Mouse (Mus musculus): ENCODE results near the gene Tnpo1.
A peak's percentile ranks its signal among the peaks of the same experiment; 100 is the strongest.

Tnpo1 gene

DNA sequence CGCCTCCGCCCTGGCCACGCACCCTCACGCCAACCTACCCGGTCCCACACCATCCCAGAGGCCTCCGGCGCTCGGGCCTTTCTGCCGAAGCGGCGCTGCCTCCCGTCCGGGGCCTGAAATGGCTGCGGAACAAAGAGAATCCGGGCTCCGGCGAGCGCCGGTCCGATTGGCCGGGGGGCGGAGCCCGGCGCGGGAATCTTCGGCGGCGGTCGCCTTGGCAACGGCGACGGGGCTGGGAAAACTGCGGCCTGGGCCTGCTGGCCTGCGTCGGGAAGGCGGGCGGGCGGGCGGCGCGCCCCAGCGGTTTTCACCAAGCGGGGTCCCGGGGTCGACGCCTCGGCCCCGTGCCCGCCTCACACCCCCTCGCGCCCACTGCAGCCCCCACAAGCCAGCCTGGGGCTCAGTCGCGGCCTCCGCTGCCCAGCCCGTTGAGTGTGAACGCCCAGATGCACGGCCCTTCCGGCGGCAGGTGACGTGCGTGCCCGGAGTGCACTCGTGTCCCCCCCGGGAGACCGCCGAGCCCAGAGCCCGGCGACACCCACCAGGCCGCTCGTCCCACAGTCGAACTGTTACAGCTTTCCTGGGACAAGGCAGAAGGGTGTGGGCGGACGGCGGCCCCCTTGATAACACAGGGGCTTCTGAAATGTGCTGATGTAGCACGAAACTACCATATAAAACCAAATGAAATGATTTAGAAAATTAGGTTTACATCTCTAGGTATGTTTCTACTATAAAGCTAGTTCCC is at the start of gene Tnpo1:
Gene Tnpo1 (minus strand): TSS at position 172 of the 745 bp plus-strand sequence.
- DNase-seq (ENCODE audit: low read depth): peak; percentile 82

DNA sequence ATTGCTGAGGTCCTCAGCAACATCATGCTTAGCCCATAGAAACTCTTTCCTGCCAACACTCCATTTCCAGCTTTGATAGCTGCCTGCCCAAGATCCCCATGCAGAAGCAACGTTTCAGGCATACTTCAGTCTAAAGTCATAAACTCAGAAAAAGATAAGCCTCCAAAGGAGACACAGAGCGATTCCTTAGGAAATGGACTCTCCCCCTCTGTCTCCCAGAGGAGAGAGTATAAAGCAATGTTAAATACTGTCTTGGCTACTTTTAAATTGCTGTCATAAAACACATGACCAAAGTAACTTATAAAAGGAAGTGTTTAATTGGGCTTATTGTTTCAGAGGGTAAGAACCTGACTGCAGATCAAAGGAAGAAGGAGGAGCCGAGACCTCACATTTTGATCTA is 45.9 kb upstream of the Tnpo1 start:
- no peak for DNase-seq (ENCODE audit: low read depth)

GRCm38 (mm10) chr13:98971641-98972040 is 45.5 kb upstream of the Tnpo1 start:
- no peak for DNase-seq (ENCODE audit: low read depth)

DNA sequence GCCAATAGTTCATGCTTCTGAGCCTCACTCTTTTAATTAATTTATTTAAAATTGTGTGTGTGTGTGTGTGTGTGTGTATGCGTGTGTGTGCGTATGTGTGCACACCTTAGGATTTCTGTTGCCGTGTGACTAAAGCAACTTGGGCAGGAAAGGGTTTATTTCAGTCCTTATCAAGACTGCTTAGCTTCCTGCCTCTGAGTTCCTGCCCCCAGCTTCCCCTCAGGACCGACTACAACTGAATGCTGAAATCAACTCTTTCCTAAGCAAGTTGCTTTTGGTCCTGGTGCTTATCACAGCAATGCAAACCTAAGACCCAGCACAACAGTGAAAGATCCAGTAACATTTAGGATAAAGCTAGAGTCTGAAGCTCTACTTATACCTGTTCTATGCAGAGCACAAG is 42.3 kb upstream of the Tnpo1 start:
- DNase-seq (ENCODE audit: low read depth): peak; percentile 90

- no peak for DNase-seq (ENCODE audit: low read depth)
Measured at GRCm38 (mm10) chr13:98967942-98968341, 41.8 kb upstream of the Tnpo1 start.

DNA sequence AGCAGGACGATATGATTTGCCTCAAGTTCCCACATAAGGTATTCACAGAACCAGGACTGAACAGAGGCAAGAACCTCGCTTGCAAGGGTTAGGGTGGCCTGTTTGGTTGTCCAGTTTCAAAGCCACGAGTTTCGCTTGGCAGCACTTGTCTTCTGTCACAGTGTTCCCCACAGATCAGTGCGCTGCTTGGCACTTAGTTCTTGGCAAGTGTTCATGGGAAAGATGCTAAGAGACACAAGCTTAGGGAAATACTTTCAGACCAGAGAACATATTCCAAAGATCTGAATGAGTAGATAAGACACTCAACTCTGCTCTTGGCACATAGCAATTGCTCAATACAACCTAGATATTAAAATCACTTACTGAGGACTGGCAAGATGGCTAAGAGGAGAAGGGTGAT is 40.4 kb upstream of the Tnpo1 start:
- peak; percentile 37 for DNase-seq (ENCODE audit: low read depth)

DNA sequence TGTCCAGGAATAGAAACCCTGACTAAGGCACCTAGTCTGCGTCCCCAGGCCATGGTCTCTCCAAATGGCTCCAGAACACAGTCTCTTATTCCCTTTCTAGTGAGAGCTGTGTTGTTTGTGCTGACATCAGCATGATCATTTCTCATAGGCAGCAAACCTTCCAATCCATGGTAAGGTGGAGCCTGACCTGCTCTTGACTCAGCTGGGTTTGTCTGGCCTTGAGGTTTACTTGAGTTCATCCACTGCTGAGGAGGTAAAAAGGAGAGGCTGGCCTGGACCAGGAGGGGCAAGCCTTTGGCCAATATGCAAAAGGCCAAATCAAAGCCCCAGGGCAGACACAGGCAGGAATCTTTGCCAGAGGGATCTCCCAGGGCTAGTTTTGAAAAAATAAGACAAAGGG is 37.4 kb upstream of the Tnpo1 start:
- no peak for DNase-seq (ENCODE audit: low read depth)

- DNase-seq (ENCODE audit: low read depth): no peak
Measured at GRCm38 (mm10) chr13:98958177-98958576, 32.0 kb upstream of the Tnpo1 start.

DNA sequence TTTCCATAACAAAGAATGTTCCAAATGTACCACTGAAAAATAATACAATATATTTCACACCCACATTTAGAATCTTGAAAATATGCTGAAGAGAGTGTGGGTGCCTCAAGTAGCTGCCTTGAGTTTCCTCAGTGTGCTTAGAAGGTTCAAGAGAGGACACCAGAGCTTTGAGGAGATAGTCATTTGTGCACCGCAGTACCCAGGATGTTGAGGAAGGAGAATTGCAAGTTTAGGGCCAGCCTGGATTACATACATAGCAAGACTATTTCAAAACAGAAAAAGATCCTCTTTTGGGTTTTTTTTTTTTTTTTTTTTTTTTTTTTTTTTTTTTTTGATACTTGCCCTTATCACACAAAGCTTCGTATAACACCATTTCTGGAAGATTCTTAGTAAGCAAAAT is 30.0 kb upstream of the Tnpo1 start:
- DNase-seq (ENCODE audit: low read depth): peak; percentile 35

- no peak for DNase-seq (ENCODE audit: low read depth)
Measured at GRCm38 (mm10) chr13:98955676-98956075, 29.5 kb upstream of the Tnpo1 start.

DNA sequence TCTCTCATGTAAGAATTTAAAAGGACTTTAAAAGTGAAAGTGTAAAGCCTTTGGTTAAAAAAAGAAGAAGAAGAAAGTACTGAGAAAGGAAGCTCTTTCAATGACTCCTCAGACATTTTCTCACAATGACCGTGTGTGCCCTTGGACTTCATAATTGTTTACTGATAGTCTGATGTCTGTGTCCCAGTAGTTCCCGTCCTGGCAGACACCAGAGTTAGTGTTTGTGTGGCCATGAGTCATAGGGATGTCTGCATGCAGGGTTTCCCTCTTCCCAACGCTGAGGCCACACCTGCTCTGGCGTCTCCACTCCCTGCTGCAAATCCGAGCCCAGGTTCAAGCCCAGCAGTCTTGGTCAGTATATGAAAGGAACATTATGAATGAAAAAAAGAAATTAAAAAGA is 29.0 kb upstream of the Tnpo1 start:
- DNase-seq (ENCODE audit: low read depth): peak; percentile 30

- DNase-seq (ENCODE audit: low read depth): no peak
Measured at GRCm38 (mm10) chr13:98953830-98954229, 27.6 kb upstream of the Tnpo1 start.

DNA sequence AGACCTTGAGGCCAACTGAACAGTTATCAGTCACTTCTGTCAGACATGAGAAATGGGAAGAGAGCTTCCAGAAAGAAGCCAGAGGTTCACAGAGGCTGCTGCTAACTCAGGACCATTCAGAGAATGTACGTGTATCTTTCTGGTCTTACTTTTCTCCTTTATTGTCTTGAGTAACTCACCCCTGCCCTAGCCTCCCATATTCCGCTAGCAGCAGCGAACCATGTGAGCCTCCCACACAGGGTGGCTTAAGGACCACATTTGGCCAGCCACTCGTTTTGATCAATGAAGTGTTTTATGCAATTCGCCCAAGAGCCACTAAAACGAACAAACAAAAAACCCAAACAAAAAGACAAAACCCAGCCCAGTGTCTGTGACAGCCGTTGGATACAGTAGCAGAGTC is 25.8 kb upstream of the Tnpo1 start:
- DNase-seq (ENCODE audit: low read depth): no peak

- DNase-seq (ENCODE audit: low read depth): no peak
Measured at GRCm38 (mm10) chr13:98948146-98948545, 22.0 kb upstream of the Tnpo1 start.

DNA sequence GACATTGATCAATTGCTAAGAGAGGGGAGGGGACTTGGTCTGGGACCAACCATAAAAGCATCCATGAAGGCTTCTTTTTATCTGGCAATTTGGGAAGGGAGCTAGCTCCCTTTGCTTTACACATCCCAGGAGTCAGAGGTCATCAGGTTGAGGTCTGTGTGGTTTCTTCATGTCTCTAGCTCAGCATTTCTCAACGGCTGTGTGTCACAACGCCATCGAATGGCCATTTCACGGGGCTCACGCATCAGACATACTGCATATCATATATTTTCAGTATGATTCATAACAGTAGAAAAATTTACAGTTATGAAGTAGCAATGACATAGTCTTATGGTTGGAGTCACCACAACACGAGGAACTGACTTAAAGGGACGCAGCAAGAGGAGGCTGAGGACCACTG is 20.2 kb upstream of the Tnpo1 start:
- peak; percentile 54 for DNase-seq (ENCODE audit: low read depth)

DNA sequence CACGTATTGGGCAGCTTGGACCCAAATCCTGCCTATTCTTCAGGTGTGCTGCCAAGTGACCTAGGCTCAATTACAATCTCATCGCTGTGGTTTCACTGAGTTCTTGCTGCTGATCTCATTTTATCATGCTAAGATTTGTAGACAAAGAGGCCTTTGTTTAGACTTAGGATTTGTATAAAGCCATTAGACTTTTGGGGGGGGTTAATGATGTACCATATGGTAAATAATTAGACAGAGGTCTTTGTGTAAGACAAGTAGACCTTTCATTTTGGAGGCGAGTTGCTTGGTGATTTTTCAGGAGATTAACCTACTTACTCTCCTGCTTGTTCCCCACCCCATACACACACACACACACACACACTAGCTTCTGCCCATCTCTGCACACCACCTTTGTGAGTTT is 19.7 kb upstream of the Tnpo1 start:
- DNase-seq (ENCODE audit: low read depth): no peak

DNA sequence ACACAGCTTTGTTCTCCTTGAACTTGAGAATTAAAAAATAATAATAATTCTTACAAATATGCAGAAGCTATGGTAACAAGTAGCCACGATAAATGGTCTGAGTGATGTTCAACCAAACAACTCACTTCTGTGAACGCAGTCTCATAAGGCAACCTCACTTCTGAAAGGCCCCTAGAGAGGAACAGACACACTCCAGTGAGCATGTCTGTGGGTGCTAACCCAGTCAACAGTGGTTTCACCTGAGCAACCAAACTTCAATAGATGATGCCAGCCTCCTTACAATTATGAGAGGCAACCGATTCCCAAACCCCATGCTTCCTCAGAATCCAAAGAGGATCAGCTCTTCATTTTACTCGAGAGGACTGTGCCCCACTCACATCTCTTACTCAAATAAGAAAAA is 19.2 kb upstream of the Tnpo1 start:
- no peak for DNase-seq (ENCODE audit: low read depth)

DNA sequence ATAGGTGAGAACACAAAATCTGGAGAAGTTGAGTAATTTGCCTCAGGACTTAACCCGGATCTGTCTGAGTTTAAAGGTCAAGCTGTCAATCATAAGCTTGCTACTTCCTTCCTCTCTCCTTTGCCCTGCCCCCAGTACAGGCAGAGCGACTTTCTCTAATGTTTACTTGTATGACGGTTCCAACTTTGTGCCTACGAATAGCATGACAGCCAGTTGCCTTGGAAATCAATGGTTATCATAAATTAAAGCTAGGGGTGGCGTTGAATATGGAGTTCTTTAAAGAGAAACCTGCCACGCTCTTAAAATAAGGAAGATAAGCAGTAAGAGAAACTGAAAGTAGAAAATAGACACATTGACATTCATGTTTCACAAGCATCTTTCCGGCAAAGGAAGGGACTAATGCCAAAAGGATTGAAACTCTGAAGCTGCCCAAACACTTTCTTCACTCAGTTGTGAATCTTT is 18.5 kb upstream of the Tnpo1 start:
- DNase-seq (ENCODE audit: low read depth): peak; percentile 84

DNA sequence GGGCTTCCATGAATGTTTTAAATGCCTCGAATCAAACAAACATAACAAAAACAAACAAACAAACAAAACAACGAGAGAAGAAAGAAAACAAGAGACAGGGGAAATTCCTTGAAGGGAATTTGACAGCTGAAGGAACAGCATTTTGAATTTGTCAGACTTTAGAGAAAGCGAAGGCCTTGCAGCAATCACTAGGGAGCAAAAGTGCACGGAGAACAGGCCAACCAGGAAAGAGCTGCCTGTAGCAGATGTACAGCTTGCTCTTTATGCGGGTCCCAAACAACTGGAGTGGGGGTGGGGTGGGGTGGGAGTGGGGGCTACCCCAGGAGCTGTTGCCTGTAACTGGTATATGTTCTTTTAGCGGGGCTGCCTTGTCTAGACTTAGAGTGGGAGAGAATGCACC is 16.2 kb upstream of the Tnpo1 start:
- DNase-seq (ENCODE audit: low read depth): no peak

- no peak for DNase-seq (ENCODE audit: low read depth)
Measured at GRCm38 (mm10) chr13:98941829-98942343, 15.7 kb upstream of the Tnpo1 start.

DNA sequence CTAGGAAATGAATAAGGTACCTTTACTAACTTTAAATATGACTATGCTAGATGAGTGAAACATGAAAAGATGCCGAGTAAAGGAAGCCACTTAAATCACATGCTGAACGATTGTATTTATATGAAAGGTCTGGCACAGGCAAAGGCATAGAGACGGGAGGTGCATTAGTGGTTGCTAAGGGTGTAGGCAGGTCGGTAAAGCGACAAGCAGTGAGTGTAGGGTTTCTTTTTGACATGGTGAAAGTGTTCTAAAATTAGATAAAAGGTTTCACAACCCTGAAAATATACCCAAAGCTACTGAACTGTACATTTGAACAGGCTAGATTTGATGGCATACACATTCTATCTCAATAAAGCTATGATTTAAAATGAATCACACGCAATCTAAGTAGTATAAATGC is 10.9 kb upstream of the Tnpo1 start:
- no peak for DNase-seq (ENCODE audit: low read depth)

DNA sequence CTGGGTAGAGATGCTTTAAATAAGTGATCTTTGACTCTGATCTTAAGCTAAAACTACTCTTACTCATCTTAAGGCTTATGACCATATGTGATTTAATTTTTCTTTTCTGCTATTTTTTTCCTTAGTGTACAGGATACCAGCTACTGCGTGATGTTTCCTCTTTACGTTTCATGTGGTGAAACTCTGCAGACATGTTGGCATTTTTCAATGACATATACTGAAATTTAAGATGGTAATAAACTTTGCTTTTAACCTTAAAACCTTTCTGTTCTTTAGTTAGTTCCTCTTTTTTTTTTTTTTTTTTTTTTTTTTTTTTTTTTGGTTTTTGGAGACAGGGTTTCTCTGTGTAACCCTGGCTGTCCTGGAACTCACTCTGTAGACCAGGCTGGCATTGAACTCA is 2.7 kb upstream of the Tnpo1 start:
- DNase-seq (ENCODE audit: low read depth): peak; percentile 59

DNA sequence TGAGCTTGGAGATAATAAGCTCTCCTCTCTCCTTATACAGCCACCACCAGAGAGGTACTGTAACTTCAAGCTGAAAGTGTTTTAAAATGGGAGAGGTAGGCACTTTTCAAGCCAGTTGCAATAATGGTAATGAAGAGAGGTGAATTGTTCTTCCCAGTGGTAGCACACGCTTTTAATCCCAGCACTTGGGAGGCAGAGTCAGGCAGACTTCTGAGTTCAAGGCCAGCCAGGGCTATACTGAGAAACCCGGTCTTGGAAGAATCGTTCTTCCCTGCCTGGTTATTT is 716 bp upstream of the Tnpo1 start:
- no peak for DNase-seq (ENCODE audit: low read depth)

- DNase-seq (ENCODE audit: low read depth): peak; percentile 90
Measured at GRCm38 (mm10) chr13:98925486-98926212, 535 bp downstream of the Tnpo1 start.

Data from 416B (cell line).